Mouse (Mus musculus): ENCODE data around the gene Mphosph8. TPM values are rescaled to one million over a fixed set of nuclear protein-coding genes. Genes with fewer than 3 reads are reported as not detected.

The Mphosph8 gene
- total RNA-seq, 2 experiments from 2014 or later = 29.1 to 35.5 TPM

Other genes with a start within 250 kb of the Mphosph8 start
- 1 to 10 TPM; 8.0 to 8.4 TPM for gene Cenpj, start 92.8 kb upstream of the Mphosph8 start, total RNA-seq (2021)
- gene Parp4, start 92.6 kb upstream of the Mphosph8 start, total RNA-seq (2021) = 10 to 100 TPM; 27.1 to 31.8 TPM
- gene Pspc1, start 110.1 kb downstream of the Mphosph8 start, total RNA-seq (2021) = 10 to 100 TPM; 37.0 to 45.0 TPM
- gene Zmym5, start 143.5 kb downstream of the Mphosph8 start, total RNA-seq (2021) = 10 to 100 TPM; 46.6 to 47.5 TPM
- gene Zmym2, start 218.4 kb downstream of the Mphosph8 start, total RNA-seq (2021) = 10 to 100 TPM; 66.3 to 71.8 TPM